Mouse (Mus musculus) retina, postnatal 7 days (tissue): ENCODE measurements around the gene Smg1.

Experiments
- DNase-seq: peaks from one replicate; pipeline ENCODE4 v3.0.0-alpha.2; 2012; ENCODE audit warnings: low read depth, low spot score

Smg1 gene

DNA sequence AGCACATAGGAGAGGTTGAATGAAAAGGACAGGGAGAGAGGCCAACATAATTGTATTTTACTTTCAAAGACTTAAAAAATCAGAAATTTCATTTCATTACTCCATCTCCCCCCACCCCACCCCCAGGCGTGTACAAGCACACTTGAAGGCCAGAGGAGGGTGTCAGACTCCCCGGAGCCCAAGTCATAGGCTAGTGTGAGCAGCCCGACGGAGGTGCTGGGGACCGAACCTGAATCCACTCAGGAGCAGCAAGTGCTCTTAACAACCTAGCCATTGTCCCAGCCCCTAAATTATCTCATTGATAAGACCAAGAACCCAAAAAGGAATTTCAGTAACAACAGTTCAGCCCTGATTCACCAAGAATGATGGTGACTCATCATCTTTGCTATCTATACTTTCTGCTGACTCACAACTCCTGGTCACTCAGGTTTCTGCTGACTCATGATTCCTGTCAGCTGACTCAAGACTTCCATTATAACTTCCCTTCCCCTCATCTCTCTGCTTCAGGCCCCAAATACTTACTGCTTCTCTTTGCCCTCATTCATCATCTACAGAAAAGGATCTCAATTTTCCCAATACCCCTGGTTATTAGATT lies 138.9 kb downstream of the Smg1 start:
- no peak for DNase-seq

GRCm38 (mm10) chr7:118103462-118104379 lies 139.7 kb downstream of the Smg1 start:
- DNase-seq, result no peak

DNA sequence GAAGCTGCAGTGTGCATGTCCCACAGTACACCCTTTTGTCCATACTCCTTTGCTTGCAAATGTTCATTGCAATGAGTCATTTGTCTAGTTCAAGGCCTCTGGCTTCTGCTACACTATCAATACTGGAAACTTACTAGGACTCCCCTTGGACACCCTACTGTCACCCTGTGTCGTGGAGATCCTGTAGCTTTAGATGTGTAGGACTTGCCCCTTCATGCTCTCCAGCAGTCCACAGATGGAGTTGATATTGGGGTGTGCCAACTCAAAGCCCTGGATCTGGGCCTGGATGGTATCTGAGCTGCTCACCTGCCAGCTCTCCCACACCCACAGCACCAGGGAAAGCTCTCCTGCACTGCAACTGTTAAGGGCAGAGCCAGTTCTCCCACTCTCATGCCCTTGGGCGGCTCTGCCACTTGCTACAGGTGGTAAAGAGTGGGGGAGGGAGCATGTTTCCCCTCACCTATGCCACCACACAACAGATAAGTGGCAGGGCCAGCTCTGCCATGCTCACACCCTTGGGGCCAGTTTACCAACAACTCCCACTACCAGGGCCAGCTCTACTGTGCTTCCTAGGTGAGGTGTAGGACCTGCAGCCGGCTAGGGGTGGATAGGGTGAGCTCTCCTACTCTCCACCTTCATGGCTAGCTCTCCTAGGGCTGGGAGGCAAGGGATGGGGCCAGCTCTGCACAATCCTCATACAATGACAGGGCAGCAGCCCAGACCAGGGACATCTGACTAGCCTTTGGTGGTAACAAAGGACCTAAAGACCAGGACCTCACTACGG lies 140.6 kb downstream of the Smg1 start:
- DNase-seq, result no peak

GRCm38 (mm10) chr7:118102231-118102630 lies 141.2 kb downstream of the Smg1 start:
- peak; percentile 62 for DNase-seq

DNA sequence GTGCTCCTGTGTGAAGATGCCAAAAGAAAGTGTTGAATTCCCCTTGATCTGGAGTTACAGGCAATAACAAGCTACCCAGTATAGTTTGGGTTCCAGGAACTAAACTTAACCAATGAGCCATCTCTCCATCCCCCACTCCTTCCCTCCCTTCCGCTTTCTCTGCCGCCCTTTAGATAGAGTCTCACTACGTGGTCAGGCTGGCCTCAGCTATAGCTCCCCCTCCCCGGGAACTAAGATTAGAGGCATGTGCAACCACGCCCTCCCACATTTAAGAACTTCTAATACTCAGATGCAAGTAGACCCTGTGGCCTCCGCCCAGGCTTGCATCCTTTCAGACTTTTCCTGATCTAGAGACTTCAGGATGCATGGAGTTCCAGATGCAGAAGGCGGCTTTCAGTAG lies 145.9 kb downstream of the Smg1 start:
- DNase-seq, result no peak
